Mouse (Mus musculus) effector memory CD4-positive, alpha-beta T cell, adult 7 months (primary cell): ENCODE results near the gene 4931406P16Rik. TPM values are rescaled to one million over a fixed set of nuclear protein-coding genes. Genes with fewer than 3 reads are reported as not detected.

Source experiments
- polyA plus RNA-seq: library from polyadenylated mRNA; unstranded; fragments of 100-300 nt; shearing (Covaris generic); gene quantifications from one replicate; pipeline ENCODE4 v1.2.1, GENCODE M21; 2017

Gene 4931406P16Rik
- 32.9 TPM for polyA plus RNA-seq

DNA sequence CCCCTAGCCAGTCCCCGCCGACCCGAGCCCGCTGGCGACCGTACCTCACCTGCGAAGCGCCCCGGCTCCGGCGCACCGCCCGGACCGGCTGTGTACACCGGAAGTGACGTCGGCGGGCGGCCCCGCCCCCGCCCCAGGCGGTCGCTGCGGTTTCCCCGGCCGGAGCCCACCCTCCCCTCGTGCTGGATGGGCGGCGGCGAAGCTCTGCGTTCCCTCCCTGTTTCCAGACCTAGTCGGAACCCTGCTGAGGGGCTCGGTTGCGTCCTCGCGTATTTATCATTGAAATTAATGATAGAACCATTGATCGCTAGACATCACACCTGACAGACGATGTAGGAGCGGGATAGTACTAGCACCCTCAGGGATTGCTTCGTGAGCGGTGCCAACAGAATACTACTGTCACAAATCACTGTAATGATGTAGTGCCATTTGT lies at the start of gene 4931406P16Rik:
TSS of gene 4931406P16Rik (minus strand) at position 109 of the 433 bp plus-strand sequence.

DNA sequence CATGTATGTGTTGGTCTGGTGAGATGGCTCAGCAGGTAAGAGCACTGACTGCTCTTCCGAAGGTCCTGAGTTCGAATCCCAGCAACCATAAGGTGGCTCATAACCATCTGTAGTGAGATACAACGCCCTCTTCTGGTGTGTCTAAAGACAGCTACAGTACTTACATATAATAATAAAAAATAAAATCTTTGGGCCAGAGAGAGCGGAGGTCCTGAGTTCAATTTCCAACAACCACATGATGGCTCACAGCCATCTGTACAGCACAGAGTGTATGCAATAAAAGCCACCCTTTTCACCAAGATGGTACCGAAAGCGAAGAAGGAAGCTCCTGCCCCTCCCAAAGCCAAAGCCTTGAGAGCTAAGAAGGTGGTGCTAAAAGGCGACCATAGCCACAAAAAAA lies 62.6 kb downstream of the 4931406P16Rik start, which contains the start of gene Gm6096:
TSS of gene Gm6096 (plus strand) at position 301 of the 400 bp plus-strand sequence.

DNA sequence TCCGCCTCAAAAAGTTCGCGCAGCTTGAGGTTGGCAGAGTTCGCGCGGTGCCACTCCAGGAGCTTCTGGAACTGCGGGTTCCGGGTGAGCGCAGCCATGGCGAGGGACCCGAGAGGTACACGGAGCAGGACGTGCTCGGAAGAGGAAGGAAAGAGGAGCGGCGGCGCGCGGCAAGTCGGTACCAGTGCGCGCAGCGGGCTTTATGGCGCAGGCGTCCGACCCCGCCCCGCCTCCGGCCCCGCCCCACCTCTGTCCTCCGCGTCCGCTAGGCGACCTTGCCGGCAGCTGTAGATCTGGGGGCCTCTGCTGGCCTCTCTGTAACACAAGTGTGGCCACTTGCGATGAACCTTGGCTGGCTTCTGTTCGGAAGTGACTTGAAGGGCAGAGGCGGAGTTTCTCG lies 83.2 kb downstream of the 4931406P16Rik start, which contains the start of gene Gpi1:
TSS of gene Gpi1 (minus strand) at position 221 of the 400 bp plus-strand sequence.

DNA sequence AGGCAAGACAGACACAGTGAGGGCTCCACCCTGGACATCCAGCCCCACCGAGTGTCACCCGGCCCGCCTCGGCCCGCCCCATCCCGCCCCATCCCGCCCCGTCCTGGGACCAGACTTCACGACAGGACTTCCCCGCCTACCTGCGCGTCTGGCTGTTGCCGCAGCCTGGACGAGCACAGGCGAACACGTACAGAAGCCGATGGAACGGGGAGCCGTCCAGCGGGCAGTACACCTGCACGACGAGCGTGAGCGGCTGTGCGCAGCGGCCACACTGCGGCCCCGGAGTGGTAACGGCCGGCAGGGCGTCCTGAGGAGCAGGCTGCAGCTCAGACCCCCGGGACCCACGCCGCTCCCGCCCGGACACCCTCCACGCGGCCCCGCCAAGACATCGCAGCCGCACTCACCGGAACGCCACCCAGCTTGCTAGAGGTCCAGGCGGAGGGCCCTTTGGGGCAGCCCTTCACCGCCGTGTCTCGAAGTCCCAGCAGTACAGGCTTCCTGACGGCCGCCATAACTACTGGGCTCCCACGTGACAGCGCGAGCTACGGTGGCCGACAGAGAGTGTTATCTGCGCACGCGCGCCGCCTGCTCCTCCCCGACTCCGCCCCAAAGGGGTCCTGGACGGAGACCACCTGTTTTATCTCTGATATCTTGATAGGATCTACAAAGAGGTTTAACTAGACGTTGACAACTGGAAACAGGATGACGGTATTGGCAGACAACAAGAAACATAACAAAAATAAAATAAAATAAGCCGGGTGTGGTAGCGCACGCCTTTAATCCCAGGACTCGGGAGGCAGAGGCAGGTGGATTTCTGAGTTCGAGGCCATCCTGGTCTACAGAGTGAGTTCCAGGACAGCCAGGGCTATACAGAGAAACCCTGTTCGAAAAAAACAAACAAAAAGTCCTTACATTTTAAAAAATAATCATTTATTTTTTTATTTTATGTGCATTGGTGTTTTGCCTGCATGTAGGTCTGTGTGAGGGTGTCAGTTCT lies 116.9 kb downstream of the 4931406P16Rik start, which contains the start of gene Pdcd2l:
TSS of gene Pdcd2l (minus strand) at position 530 of the 997 bp plus-strand sequence.

Other genes starting within 250 kb of the 4931406P16Rik start
- not detected for gene Scgb1b30, start 218.1 kb downstream of the 4931406P16Rik start, polyA plus RNA-seq
- not detected for gene Wtip, start 180.3 kb downstream of the 4931406P16Rik start, polyA plus RNA-seq
- gene Uba2, start 144.0 kb downstream of the 4931406P16Rik start, polyA plus RNA-seq: 103 TPM
- 34.6 TPM for gene Pdcd2l, start 116.9 kb downstream of the 4931406P16Rik start, polyA plus RNA-seq
- 230 TPM for gene Gpi1, start 83.2 kb downstream of the 4931406P16Rik start, polyA plus RNA-seq
- not detected for gene Gm6096, start 62.5 kb downstream of the 4931406P16Rik start, polyA plus RNA-seq
- 158 TPM for gene Lsm14a, start 79.8 kb upstream of the 4931406P16Rik start, polyA plus RNA-seq